Mouse (Mus musculus) spleen, adult 2 months (tissue): ENCODE measurements around the gene Nhsl2. TPM values are rescaled to one million over a fixed set of nuclear protein-coding genes. Genes with fewer than 3 reads are reported as not detected.

Experiments used
- DNase-seq, 2 experiments: peaks; one replicate each; pipeline versions ENCODE4 v3.0.0 to v3.0.0-alpha.2; 2012 to 2021; ENCODE audit warnings: low spot score in 2 of 2, low read depth in 1 of 2
- H3K27ac ChIP-seq: fragments of 200-500 bp; 2 replicates; pipeline ENCODE4 v1.5.1; 2012; ENCODE audit warnings: low read length, inconsistent platforms; ENCODE audit not compliant: insufficient read depth
- H3K27me3 ChIP-seq: fragments of 200-500 bp; 2 replicates; pipeline ENCODE4 v1.6.1; 2012; ENCODE audit warnings: mild to moderate bottlenecking, moderate library complexity, low read length, inconsistent platforms; ENCODE audit not compliant: control insufficient read depth, insufficient read depth
- H3K36me3 ChIP-seq: fragments of 200-500 bp; 2 replicates; pipeline ENCODE4 v1.6.1; 2012; ENCODE audit warnings: mild to moderate bottlenecking, low read length, inconsistent platforms; ENCODE audit not compliant: control insufficient read depth, insufficient read depth
- H3K4me1 ChIP-seq: fragments of 200-500 bp; 2 replicates; pipeline ENCODE4 v1.6.1; 2011; ENCODE audit warnings: inconsistent platforms; ENCODE audit not compliant: control insufficient read depth, insufficient read depth, insufficient read length
- H3K4me3 ChIP-seq: fragments of 200-500 bp; 2 replicates; pipeline ENCODE4 v1.5.1; 2011; ENCODE audit warnings: mild to moderate bottlenecking, inconsistent platforms; ENCODE audit not compliant: insufficient read depth, insufficient read length; ENCODE audit errors: extremely low read depth
- CTCF ChIP-seq: fragments of 200-500 bp; IDR thresholded peaks from 2 replicates; pipeline ENCODE4 v1.5.1; 2011; ENCODE audit warnings: mild to moderate bottlenecking, inconsistent platforms; ENCODE audit not compliant: insufficient read depth, insufficient read length, insufficient replicate concordance; ENCODE audit errors: extremely low read depth
- POLR2A ChIP-seq: fragments of 200-500 bp; IDR thresholded peaks from 2 replicates; pipeline ENCODE4 v1.6.1; 2011; ENCODE audit warnings: low read depth, low read length, inconsistent platforms
- WGBS: fragments of 180-500 bp; shearing (Covaris S2); methylation state at CpG from one replicate; pipeline ENCODE4 v1.1.7; 2018; 5-methylcytosine and 5-hydroxymethylcytosine counted together
- polyA plus RNA-seq: library from polyadenylated mRNA; depleted of rRNA; stranded (reverse); fragments of >200 nt; gene quantifications from 2 replicates; pipeline ENCODE4 v1.2.3, GENCODE M21; 2012

Nhsl2 gene
- polyA plus RNA-seq, 1 experiment = 1.2 TPM

- no peak for DNase-seq
- H3K27ac ChIP-seq = no peak overlapping the region
- 58% methylated on average over 6 of the region's 6 CpGs for WGBS
- H3K4me1 ChIP-seq = no peaks in the 10 kb centered on the region
- no peak overlapping the region; the same call in 1 of the 2 replicates for H3K4me3 ChIP-seq
- H3K27me3 ChIP-seq = no peaks in the 10 kb centered on the region
- TF ChIP-seq CTCF = no peak
- no peak for TF ChIP-seq POLR2A
- H3K36me3 ChIP-seq = no peaks in the 10 kb centered on the region
Observed at GRCm38 (mm10) chrX:101954492-101954851, 105.3 kb downstream of the Nhsl2 start.

- TF ChIP-seq CTCF (no peak), POLR2A (no peak)
Observed at GRCm38 (mm10) chrX:101961848-101962247, 112.7 kb downstream of the Nhsl2 start.

DNA sequence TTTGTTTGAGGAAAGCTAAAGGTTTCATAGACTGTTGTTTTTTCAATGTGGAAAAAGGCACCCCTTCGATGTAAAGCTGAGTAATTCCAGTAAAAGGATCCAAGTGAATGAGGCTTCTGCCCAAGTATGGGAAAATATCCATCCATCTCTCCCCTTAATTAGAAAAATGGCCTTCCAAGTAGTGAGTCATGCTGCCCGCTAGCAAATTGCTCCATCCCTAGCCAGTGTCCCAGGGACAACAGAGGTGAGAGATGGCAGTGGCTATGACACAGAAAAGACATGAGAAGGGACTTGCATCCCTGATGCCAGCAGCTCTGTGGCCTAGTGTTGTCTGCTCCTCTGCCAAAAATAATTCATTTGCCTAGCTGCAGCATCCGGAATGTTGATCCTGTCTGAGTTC is 114.5 kb downstream of the Nhsl2 start:
- 89% methylated on average over 3 of the region's 3 CpGs for WGBS
- Histone ChIP-seq H3K4me3 (no peak overlapping the region), H3K4me1 (no peaks in the 10 kb centered on the region), H3K36me3 (no peaks in the 10 kb centered on the region), H3K27ac (no peak overlapping the region), H3K27me3 (no peaks in the 10 kb centered on the region)
- no peak for DNase-seq
- no peak for TF ChIP-seq POLR2A
- no peak for TF ChIP-seq CTCF

More at GRCm38 (mm10) chrX:101961848-101962247, 112.7 kb downstream of the Nhsl2 start:
- Histone ChIP-seq H3K27ac (no peak overlapping the region), H3K4me1 (no peaks in the 10 kb centered on the region), H3K4me3 (no peak overlapping the region), H3K27me3 (no peaks in the 10 kb centered on the region), H3K36me3 (no peaks in the 10 kb centered on the region)
- no peak for DNase-seq
- 92% methylated on average over 4 of the region's 4 CpGs for WGBS

GRCm38 (mm10) chrX:101973028-101973427 is 123.8 kb downstream of the Nhsl2 start:
- DNase-seq = no peak
- TF ChIP-seq CTCF (no peak), POLR2A (no peak)
- H3K27me3 ChIP-seq = no peaks in the 10 kb centered on the region
- no peak overlapping the region for H3K4me3 ChIP-seq
- no peaks in the 10 kb centered on the region for H3K36me3 ChIP-seq
- H3K27ac ChIP-seq = no peak overlapping the region
- H3K4me1 ChIP-seq = no peaks in the 10 kb centered on the region
- 81% methylated on average over 3 of the region's 3 CpGs for WGBS

GRCm38 (mm10) chrX:101976931-101977330 is 127.7 kb downstream of the Nhsl2 start:
- Histone ChIP-seq H3K27me3 (no peaks in the 10 kb centered on the region), H3K4me3 (no peak overlapping the region), H3K4me1 (no peaks in the 10 kb centered on the region), H3K36me3 (no peaks in the 10 kb centered on the region), H3K27ac (no peak overlapping the region)
- 75% methylated on average over 3 of the region's 3 CpGs for WGBS
- no peak for DNase-seq
- TF ChIP-seq POLR2A = no peak
- no peak for TF ChIP-seq CTCF

DNA sequence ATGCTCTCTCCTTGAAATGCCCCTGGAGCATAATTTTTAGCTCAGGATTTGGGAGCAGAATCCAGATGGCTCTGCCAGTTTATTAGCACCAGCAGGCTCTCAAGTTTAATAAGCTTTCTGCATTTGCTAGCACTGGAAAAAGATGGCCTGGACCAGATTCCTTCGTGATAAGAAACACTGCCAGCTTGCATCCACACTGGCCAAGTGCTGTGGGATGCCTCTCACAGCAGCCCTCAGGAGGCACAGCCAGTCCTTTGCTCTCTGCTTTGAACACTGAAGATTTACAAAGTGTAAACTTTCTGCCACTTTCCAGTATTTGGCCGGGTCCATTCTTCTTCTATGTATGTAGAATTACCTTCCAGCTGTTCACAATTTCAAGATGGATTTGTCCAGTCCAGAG is 129.7 kb downstream of the Nhsl2 start:
- no peak for DNase-seq
- Histone ChIP-seq H3K4me1 (no peaks in the 10 kb centered on the region), H3K27me3 (no peaks in the 10 kb centered on the region), H3K36me3 (no peaks in the 10 kb centered on the region), H3K4me3 (no peak overlapping the region), H3K27ac (no peak overlapping the region)
- 76% methylated on average over 2 of the region's 2 CpGs for WGBS
- no peak for TF ChIP-seq POLR2A
- TF ChIP-seq CTCF = no peak

DNA sequence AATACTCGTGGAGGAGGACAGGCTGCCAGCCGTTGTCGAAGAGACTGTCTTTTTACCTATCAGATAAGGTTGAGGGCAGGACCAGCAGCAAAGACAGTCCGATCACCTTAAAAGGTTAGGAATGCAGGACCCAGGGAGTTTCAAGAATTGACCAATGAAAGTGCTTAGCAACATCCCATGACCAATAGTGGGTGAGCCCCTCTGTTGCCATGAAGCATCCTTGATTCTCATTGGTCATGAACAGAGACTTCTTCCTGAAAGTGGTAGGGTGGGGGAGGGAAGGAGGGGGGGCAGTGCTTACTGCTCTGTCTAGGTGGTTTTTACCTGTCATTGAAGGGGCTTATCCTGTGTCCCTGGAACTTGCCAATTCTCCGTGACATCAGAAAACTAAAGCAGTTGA is 130.1 kb downstream of the Nhsl2 start:
- no peak for DNase-seq
- H3K27ac ChIP-seq = no peak overlapping the region
- no peak for TF ChIP-seq POLR2A
- TF ChIP-seq CTCF = no peak
- no peaks in the 10 kb centered on the region for H3K4me1 ChIP-seq
- H3K36me3 ChIP-seq = no peaks in the 10 kb centered on the region
- 59% methylated on average over 5 of the region's 5 CpGs for WGBS
- no peaks in the 10 kb centered on the region for H3K27me3 ChIP-seq
- H3K4me3 ChIP-seq = no peak overlapping the region
